Comparison of ENCODE assay signal across 23 mouse cellular contexts in the genomic region with DNA sequence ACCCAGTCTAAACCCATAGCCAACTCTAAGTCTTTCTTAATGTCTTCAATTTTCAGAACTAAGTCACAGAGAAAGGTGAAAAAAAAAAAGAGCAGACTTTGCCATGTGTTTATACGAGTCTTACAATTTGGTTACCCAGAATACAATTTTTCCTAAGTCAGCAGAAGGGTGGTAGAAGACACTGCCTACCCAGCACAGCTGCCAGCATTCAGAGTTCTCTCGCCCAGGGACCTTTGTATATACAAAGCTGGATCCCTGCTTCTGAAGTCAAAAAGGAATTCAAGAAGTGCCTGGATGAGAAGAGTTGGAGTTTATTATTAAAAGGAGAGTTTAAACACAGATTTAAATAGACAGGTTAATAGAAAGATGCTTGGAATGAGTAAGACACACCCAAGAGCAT.
A peak's percentile ranks its signal among the peaks of the same experiment; 100 is the strongest.
DNase-seq lines count a peak whose midpoint lies in the region; ATAC-seq lines count a peak whose summit lies in the region.
"Had no signal": no experiment of that assay in that cellular context is flagged by ENCODE, and none has a peak within 500 bp of the region (broad histone marks: within the 10 kb centered on the region; RNA-seq: fewer than 3 reads in every experiment).

No protein-coding gene starts in this region.

- DNase-seq in kidney, adult 8-10 months: peak; percentile 59 to 77
- peak; percentile 49 to 83 for DNase-seq in kidney, postnatal 25 days
- DNase-seq in kidney, postnatal 10 days: no peak
- peak; percentile 53 to 86 for DNase-seq in kidney, postnatal 36 days
- DNase-seq in natural killer cell, adult 2 months (ENCODE audit: low spot score in 2 of 2): no peak
- DNase-seq: adrenal gland, adult 8-10 months; adrenal gland, postnatal 25 days; cerebellum, adult 18-20 months; cerebellum, adult 9-10 months; cerebellum, postnatal 14 days; gastrocnemius, postnatal 10 days; gastrocnemius, postnatal 36 days; heart, adult 2 months; heart, postnatal 14 days; heart, postnatal 4 days had no signal

- no peak for ATAC-seq in kidney, embryonic 15.5 days (replicated peaks; ENCODE audit: low FRiP score)
- ATAC-seq: CD4-positive, CD25-positive, alpha-beta regulatory T cell, adult 4 months; forebrain, embryonic 13.5 days; forebrain, embryonic 16.5 days had no signal

- no peak overlapping the region for H3K4me3 ChIP-seq in kidney, embryonic 15.5 days (replicated peaks)
- H3K4me3 ChIP-seq: forebrain, embryonic 10.5 days; forebrain, embryonic 13.5 days; heart, adult 2 months; heart, embryonic 10.5 days; heart, embryonic 13.5 days had no signal

- H3K4me1 ChIP-seq in kidney, embryonic 15.5 days: peaks cover 12% of the 10 kb centered on the region
- H3K4me1 ChIP-seq: heart, embryonic 10.5 days; heart, embryonic 13.5 days had no signal

- no peaks in the 10 kb centered on the region for H3K27me3 ChIP-seq in kidney, embryonic 15.5 days
- H3K27me3 ChIP-seq: forebrain, embryonic 13.5 days; heart, embryonic 13.5 days had no signal

- H3K36me3 ChIP-seq in kidney, embryonic 15.5 days: no peaks in the 10 kb centered on the region
- H3K36me3 ChIP-seq: forebrain, embryonic 10.5 days; heart, embryonic 10.5 days; heart, embryonic 13.5 days had no signal

- no peak overlapping the region for H3K27ac ChIP-seq in kidney, embryonic 15.5 days
- H3K27ac ChIP-seq: forebrain, embryonic 10.5 days; forebrain, embryonic 13.5 days; heart, adult 2 months; heart, embryonic 10.5 days; heart, embryonic 13.5 days; hindbrain, embryonic 14.5 days had no signal

- no peak overlapping the region for H3K4me2 ChIP-seq in kidney, embryonic 15.5 days
- H3K4me2 ChIP-seq: forebrain, embryonic 13.5 days; heart, embryonic 13.5 days; hindbrain, embryonic 14.5 days had no signal

- WGBS in kidney, embryonic 15.5 days: 82% methylated on average over 2 of the region's 2 CpGs

- no peaks in the 10 kb centered on the region for H3K9me3 ChIP-seq in kidney, embryonic 15.5 days (replicated peaks)
- H3K9me3 ChIP-seq: forebrain, embryonic 10.5 days; forebrain, embryonic 13.5 days; heart, embryonic 10.5 days; heart, embryonic 13.5 days had no signal

- H3K9ac ChIP-seq in kidney, embryonic 15.5 days: no peak overlapping the region
- H3K9ac ChIP-seq: forebrain, embryonic 13.5 days; heart, embryonic 13.5 days; hindbrain, embryonic 14.5 days had no signal

Comparison
In these comparisons a context has a peak if more than half of its experiments do, and no peak if none do; other contexts are left out.
1. DNase-seq: peak in kidney, adult 8-10 months (2 of 2), kidney, postnatal 25 days (2 of 2) and kidney, postnatal 36 days (2 of 2); none in kidney, postnatal 10 days (single experiment) and natural killer cell, adult 2 months (0 of 2).